Mouse (Mus musculus): ENCODE measurements around the gene Mrps33. TPM values are rescaled to one million over a fixed set of nuclear protein-coding genes. Genes with fewer than 3 reads are reported as not detected.
A peak's percentile ranks its signal among the peaks of the same experiment; 100 is the strongest.

Gene Mrps33
- polyA plus RNA-seq, 1 experiment from 2014 or later, result 165 TPM

- H3K27me3 ChIP-seq (ENCODE audit: control insufficient read depth, insufficient read depth, low read length), result no peaks in the 10 kb centered on the region
- no peaks in the 10 kb centered on the region for H3K36me3 ChIP-seq (ENCODE audit: control insufficient read depth, insufficient read depth)
- H3K9ac ChIP-seq (ENCODE audit: low read length), result no peak overlapping the region
- no peak overlapping the region for H3K4me3 ChIP-seq (ENCODE audit: low read length)
- WGBS, result 81% methylated on average over 5 of the region's 5 CpGs
- H3K4me1 ChIP-seq (ENCODE audit: control insufficient read depth, insufficient read depth, low read length), result peaks cover 11% of the 10 kb centered on the region
- no peak overlapping the region for H3K27ac ChIP-seq (ENCODE audit: low read length)
- H3K4me2 ChIP-seq (ENCODE audit: low read depth, low read length), result no peak overlapping the region
- no peak for ATAC-seq (replicated peaks; ENCODE audit: extremely low read depth, insufficient read depth, low FRiP score)
- no peaks in the 10 kb centered on the region for H3K9me3 ChIP-seq (replicated peaks; ENCODE audit: control insufficient read depth, low read length)
These were observed 24.8 kb downstream of the Mrps33 start for GRCm38 (mm10) chr6:39785944-39786343.

GRCm38 (mm10) chr6:39783521-39783920, 27.3 kb downstream of the Mrps33 start:
- Histone ChIP-seq H3K4me2 (ENCODE audit: low read depth, low read length) (no peak overlapping the region), H3K27ac (ENCODE audit: low read length) (no peak overlapping the region), H3K4me1 (ENCODE audit: control insufficient read depth, insufficient read depth, low read length) (peaks cover 17% of the 10 kb centered on the region), H3K4me3 (ENCODE audit: low read length) (no peak overlapping the region), H3K9me3 (replicated peaks; ENCODE audit: control insufficient read depth, low read length) (no peaks in the 10 kb centered on the region), H3K9ac (ENCODE audit: low read length) (no peak overlapping the region), H3K36me3 (ENCODE audit: control insufficient read depth, insufficient read depth) (no peaks in the 10 kb centered on the region), H3K27me3 (ENCODE audit: control insufficient read depth, insufficient read depth, low read length) (no peaks in the 10 kb centered on the region)
- no peak for ATAC-seq (replicated peaks; ENCODE audit: extremely low read depth, insufficient read depth, low FRiP score)
- 61% methylated on average over 7 of the region's 7 CpGs for WGBS

GRCm38 (mm10) chr6:39782618-39783017, 28.2 kb downstream of the Mrps33 start:
- H3K27ac ChIP-seq (ENCODE audit: low read length), result no peak overlapping the region
- peaks cover 15% of the 10 kb centered on the region for H3K4me1 ChIP-seq (ENCODE audit: control insufficient read depth, insufficient read depth, low read length)
- H3K4me2 ChIP-seq (ENCODE audit: low read depth, low read length), result no peak overlapping the region
- no peaks in the 10 kb centered on the region for H3K9me3 ChIP-seq (replicated peaks; ENCODE audit: control insufficient read depth, low read length)
- no peaks in the 10 kb centered on the region for H3K36me3 ChIP-seq (ENCODE audit: control insufficient read depth, insufficient read depth)
- ATAC-seq (replicated peaks; ENCODE audit: extremely low read depth, insufficient read depth, low FRiP score), result no peak
- no peaks in the 10 kb centered on the region for H3K27me3 ChIP-seq (ENCODE audit: control insufficient read depth, insufficient read depth, low read length)
- 24% methylated on average over 3 of the region's 3 CpGs for WGBS
- no peak overlapping the region for H3K4me3 ChIP-seq (ENCODE audit: low read length)
- no peak overlapping the region for H3K9ac ChIP-seq (ENCODE audit: low read length)

- H3K27ac ChIP-seq (ENCODE audit: low read length), result peak overlapping the region; percentile 34
- H3K4me3 ChIP-seq (ENCODE audit: low read length), result no peak overlapping the region; the same call in 1 of the 2 replicates
- 39% methylated on average over 17 of the region's 17 CpGs for WGBS
- peaks cover 15% of the 10 kb centered on the region for H3K4me1 ChIP-seq (ENCODE audit: control insufficient read depth, insufficient read depth, low read length)
- ATAC-seq (replicated peaks; ENCODE audit: extremely low read depth, insufficient read depth, low FRiP score), result no peak
- H3K27me3 ChIP-seq (ENCODE audit: control insufficient read depth, insufficient read depth, low read length), result no peaks in the 10 kb centered on the region
- peak overlapping the region; percentile 56; the same call in 1 of the 2 replicates for H3K9ac ChIP-seq (ENCODE audit: low read length)
- no peaks in the 10 kb centered on the region for H3K9me3 ChIP-seq (replicated peaks; ENCODE audit: control insufficient read depth, low read length)
- H3K36me3 ChIP-seq (ENCODE audit: control insufficient read depth, insufficient read depth), result no peaks in the 10 kb centered on the region
- H3K4me2 ChIP-seq (ENCODE audit: low read depth, low read length), result peak overlapping the region; percentile 61
These were observed 28.8 kb downstream of the Mrps33 start for GRCm38 (mm10) chr6:39781766-39782530.

- Histone ChIP-seq H3K4me1 (ENCODE audit: control insufficient read depth, insufficient read depth, low read length) (peaks cover 15% of the 10 kb centered on the region), H3K36me3 (ENCODE audit: control insufficient read depth, insufficient read depth) (no peaks in the 10 kb centered on the region), H3K9ac (ENCODE audit: low read length) (peak overlapping the region; percentile 56), H3K4me2 (ENCODE audit: low read depth, low read length) (peak overlapping the region; percentile 61), H3K4me3 (ENCODE audit: low read length) (peak overlapping the region; percentile 39), H3K9me3 (replicated peaks; ENCODE audit: control insufficient read depth, low read length) (no peaks in the 10 kb centered on the region), H3K27ac (ENCODE audit: low read length) (peak overlapping the region; percentile 51), H3K27me3 (ENCODE audit: control insufficient read depth, insufficient read depth, low read length) (no peaks in the 10 kb centered on the region)
- 4% methylated on average over 18 of the region's 18 CpGs for WGBS
- ATAC-seq (replicated peaks; ENCODE audit: extremely low read depth, insufficient read depth, low FRiP score), result peak; percentile 72
These were observed 29.7 kb downstream of the Mrps33 start for GRCm38 (mm10) chr6:39780857-39781666.

- Histone ChIP-seq H3K4me3 (ENCODE audit: low read length) (no peak overlapping the region), H3K9ac (ENCODE audit: low read length) (no peak overlapping the region), H3K4me2 (ENCODE audit: low read depth, low read length) (no peak overlapping the region), H3K36me3 (ENCODE audit: control insufficient read depth, insufficient read depth) (no peaks in the 10 kb centered on the region), H3K27ac (ENCODE audit: low read length) (no peak overlapping the region), H3K4me1 (ENCODE audit: control insufficient read depth, insufficient read depth, low read length) (peaks cover 15% of the 10 kb centered on the region), H3K27me3 (ENCODE audit: control insufficient read depth, insufficient read depth, low read length) (no peaks in the 10 kb centered on the region), H3K9me3 (replicated peaks; ENCODE audit: control insufficient read depth, low read length) (no peaks in the 10 kb centered on the region)
- ATAC-seq (replicated peaks; ENCODE audit: extremely low read depth, insufficient read depth, low FRiP score), result no peak
- 89% methylated on average over 1 of the region's 1 CpGs for WGBS
These were observed 32.3 kb downstream of the Mrps33 start for GRCm38 (mm10) chr6:39778506-39778905.

- no peak overlapping the region for H3K27ac ChIP-seq (ENCODE audit: low read length)
- H3K27me3 ChIP-seq (ENCODE audit: control insufficient read depth, insufficient read depth, low read length), result no peaks in the 10 kb centered on the region
- H3K36me3 ChIP-seq (ENCODE audit: control insufficient read depth, insufficient read depth), result no peaks in the 10 kb centered on the region
- ATAC-seq (replicated peaks; ENCODE audit: extremely low read depth, insufficient read depth, low FRiP score), result no peak
- H3K4me2 ChIP-seq (ENCODE audit: low read depth, low read length), result no peak overlapping the region
- no peaks in the 10 kb centered on the region for H3K9me3 ChIP-seq (replicated peaks; ENCODE audit: control insufficient read depth, low read length)
- H3K9ac ChIP-seq (ENCODE audit: low read length), result no peak overlapping the region
- WGBS, result 87% methylated on average over 6 of the region's 6 CpGs
- no peak overlapping the region for H3K4me3 ChIP-seq (ENCODE audit: low read length)
- H3K4me1 ChIP-seq (ENCODE audit: control insufficient read depth, insufficient read depth, low read length), result peaks cover 9% of the 10 kb centered on the region
These were observed 34.5 kb downstream of the Mrps33 start for GRCm38 (mm10) chr6:39776275-39776674.

- Histone ChIP-seq H3K4me1 (ENCODE audit: control insufficient read depth, insufficient read depth, low read length) (no peaks in the 10 kb centered on the region), H3K4me2 (ENCODE audit: low read depth, low read length) (no peak overlapping the region), H3K27ac (ENCODE audit: low read length) (no peak overlapping the region), H3K9me3 (replicated peaks; ENCODE audit: control insufficient read depth, low read length) (no peaks in the 10 kb centered on the region), H3K36me3 (ENCODE audit: control insufficient read depth, insufficient read depth) (no peaks in the 10 kb centered on the region), H3K9ac (ENCODE audit: low read length) (no peak overlapping the region), H3K27me3 (ENCODE audit: control insufficient read depth, insufficient read depth, low read length) (no peaks in the 10 kb centered on the region), H3K4me3 (ENCODE audit: low read length) (no peak overlapping the region)
- WGBS, result 79% methylated on average over 9 of the region's 9 CpGs
- no peak for ATAC-seq (replicated peaks; ENCODE audit: extremely low read depth, insufficient read depth, low FRiP score)
These were observed 35.8 kb downstream of the Mrps33 start for GRCm38 (mm10) chr6:39775029-39775428.

GRCm38 (mm10) chr6:39757229-39757628, 53.6 kb downstream of the Mrps33 start:
- no peaks in the 10 kb centered on the region for H3K9me3 ChIP-seq (replicated peaks; ENCODE audit: control insufficient read depth, low read length)
- H3K36me3 ChIP-seq (ENCODE audit: control insufficient read depth, insufficient read depth), result no peaks in the 10 kb centered on the region
- H3K4me2 ChIP-seq (ENCODE audit: low read depth, low read length), result no peak overlapping the region
- H3K4me1 ChIP-seq (ENCODE audit: control insufficient read depth, insufficient read depth, low read length), result no peaks in the 10 kb centered on the region
- H3K4me3 ChIP-seq (ENCODE audit: low read length), result no peak overlapping the region
- no peak for ATAC-seq (replicated peaks; ENCODE audit: extremely low read depth, insufficient read depth, low FRiP score)
- H3K27me3 ChIP-seq (ENCODE audit: control insufficient read depth, insufficient read depth, low read length), result no peaks in the 10 kb centered on the region
- H3K27ac ChIP-seq (ENCODE audit: low read length), result no peak overlapping the region
- WGBS, result 100% methylated on average over 2 of the region's 2 CpGs
- no peak overlapping the region for H3K9ac ChIP-seq (ENCODE audit: low read length)
